Mouse (Mus musculus): Measurements from ENCODE around the gene Gpr157. TPM values are rescaled to one million over a fixed set of nuclear protein-coding genes. Genes with fewer than 3 reads are reported as not detected.
A peak's percentile ranks its signal among the peaks of the same experiment; 100 is the strongest.

The Gpr157 gene
- polyA plus RNA-seq, 1 experiment, result 1.2 TPM

DNA sequence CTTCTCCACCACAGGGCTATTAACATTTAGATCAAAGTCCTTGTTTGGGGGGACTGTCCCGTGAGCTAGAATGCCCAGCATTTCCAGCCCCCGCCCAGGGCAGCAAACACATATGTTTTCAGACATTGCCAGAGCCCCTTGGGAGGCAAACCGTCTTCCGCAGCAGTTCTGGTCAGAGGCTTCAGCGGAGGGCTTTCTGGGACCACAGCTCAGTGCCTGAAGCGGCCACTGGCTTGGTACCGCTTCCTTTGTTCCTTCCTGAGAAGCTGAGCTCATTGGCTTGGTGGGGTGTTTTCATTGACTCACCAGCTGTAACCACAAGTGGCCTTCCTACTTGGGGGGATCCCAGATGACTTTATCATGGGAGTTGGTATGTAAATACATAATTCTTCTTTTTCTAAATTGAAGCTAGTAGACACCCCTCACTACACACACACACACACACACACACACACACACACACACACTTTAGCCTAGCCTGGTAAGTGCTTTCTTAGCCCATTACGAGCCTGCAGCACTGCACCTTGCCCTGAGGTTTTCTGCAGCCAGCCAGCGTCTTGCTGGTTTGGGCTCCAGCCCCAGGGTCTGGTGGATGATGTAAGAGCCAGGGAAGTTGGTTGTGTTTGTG, 27.2 kb upstream of the Gpr157 start:
- Histone ChIP-seq H3K4me1 (ENCODE audit: control insufficient read depth, insufficient read depth, low read length) (peaks cover 5% of the 10 kb centered on the region; the same call in 1 of the 2 replicates), H3K4me3 (ENCODE audit: insufficient read depth, low read depth, low read length) (no peak overlapping the region), H3K36me3 (ENCODE audit: control insufficient read depth, insufficient read depth, low read length) (no peaks in the 10 kb centered on the region), H3K27ac (ENCODE audit: insufficient read depth, low read depth, low read length) (no peak overlapping the region), H3K27me3 (replicated peaks; ENCODE audit: control insufficient read depth, insufficient read depth, low read length) (no peaks in the 10 kb centered on the region)
- TF ChIP-seq CTCF (conservative IDR thresholded peaks at IDR 0.05; ENCODE audit: insufficient read depth, insufficient read length, low read depth, low read length), result no peak
- TF ChIP-seq POLR2A (IDR thresholded peaks at IDR 0.05; ENCODE audit: low read depth, low read length), result no peak
- WGBS, result 68% methylated on average over 9 of the region's 9 CpGs
- DNase-seq, result no peak

DNA sequence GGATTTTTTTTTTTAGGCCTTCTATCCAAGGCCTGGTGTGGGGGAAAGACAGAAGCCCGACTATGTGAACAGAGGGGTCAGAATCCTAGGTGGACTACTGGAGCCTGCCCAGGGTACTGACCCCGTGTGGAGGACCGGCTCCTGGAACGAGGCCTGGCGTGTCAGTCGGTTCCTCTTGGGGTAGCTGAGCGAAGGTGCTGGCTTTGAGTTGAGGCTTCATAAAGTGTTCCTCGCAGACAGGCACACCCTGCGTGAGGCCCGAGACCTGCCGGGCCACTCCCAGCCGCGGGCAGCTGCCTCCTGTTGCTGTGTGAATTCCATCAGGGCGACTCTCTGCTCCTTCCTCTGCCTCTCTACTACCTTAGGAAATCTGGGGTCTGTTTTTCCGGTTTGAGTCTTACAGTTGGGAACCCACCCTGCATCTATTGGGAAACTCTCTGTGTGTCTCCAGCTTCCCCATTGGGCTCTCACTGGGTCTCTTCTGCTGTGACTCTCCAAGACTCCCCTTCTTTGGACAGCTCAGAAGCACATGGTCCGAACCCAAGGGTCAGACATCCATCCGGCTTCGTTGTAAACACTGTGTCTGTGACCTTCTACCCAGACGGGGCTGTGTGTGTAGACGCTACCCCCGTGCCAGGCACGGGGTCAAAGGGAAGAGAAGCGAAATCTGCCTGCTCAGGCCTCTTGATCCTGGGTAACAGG, 26.5 kb upstream of the Gpr157 start:
- DNase-seq, result peak; percentile 30
- Histone ChIP-seq H3K4me3 (ENCODE audit: insufficient read depth, low read depth, low read length) (no peak overlapping the region), H3K27ac (ENCODE audit: insufficient read depth, low read depth, low read length) (no peak overlapping the region), H3K36me3 (ENCODE audit: control insufficient read depth, insufficient read depth, low read length) (no peaks in the 10 kb centered on the region), H3K4me1 (ENCODE audit: control insufficient read depth, insufficient read depth, low read length) (peaks cover 5% of the 10 kb centered on the region; the same call in 1 of the 2 replicates), H3K27me3 (replicated peaks; ENCODE audit: control insufficient read depth, insufficient read depth, low read length) (no peaks in the 10 kb centered on the region)
- 56% methylated on average over 23 of the region's 23 CpGs for WGBS
- TF ChIP-seq CTCF (conservative IDR thresholded peaks at IDR 0.05; ENCODE audit: insufficient read depth, insufficient read length, low read depth, low read length) (no peak), POLR2A (IDR thresholded peaks at IDR 0.05; ENCODE audit: low read depth, low read length) (no peak)

DNA sequence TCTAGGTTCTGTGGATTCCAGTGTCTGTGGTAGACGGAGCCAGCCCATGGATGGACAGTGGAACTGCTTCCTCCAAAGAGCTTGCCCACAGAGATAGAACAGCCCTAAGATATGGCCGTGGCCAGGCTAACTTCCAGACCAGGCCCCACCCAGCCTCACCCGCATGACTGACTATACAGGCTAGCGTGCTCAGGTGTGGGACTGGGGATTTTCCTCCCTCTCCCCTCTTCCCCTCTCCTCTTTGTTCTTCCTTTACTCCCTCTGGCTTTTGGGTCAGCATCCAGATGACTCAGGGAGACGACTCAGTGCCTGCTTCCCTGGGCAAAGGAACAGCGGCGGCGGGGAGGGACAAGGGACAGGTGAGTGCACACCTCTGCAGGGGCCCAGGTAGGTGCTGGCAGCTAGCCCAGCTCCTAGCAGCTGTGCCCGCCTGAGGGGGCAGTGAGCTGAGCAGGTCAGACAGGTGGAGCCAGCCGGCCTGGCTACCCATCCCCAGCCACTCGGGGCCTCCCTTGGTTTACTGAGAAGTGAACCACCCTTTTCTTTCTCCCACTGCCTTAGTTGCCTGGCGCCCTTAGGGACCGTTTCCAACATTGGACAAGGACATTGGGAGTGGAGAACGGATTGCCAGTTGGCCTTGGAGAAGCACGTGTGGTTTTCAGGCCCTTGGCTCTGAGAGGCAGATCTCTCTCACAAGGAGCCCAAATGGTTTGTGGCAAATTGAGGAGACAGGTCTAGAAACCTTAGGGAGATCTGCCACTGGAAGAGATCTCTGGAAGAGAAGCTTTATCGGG, 25.5 kb upstream of the Gpr157 start:
- no peak overlapping the region for H3K27ac ChIP-seq (ENCODE audit: insufficient read depth, low read depth, low read length)
- peaks cover 5% of the 10 kb centered on the region; the same call in 1 of the 2 replicates for H3K4me1 ChIP-seq (ENCODE audit: control insufficient read depth, insufficient read depth, low read length)
- TF ChIP-seq POLR2A (IDR thresholded peaks at IDR 0.05; ENCODE audit: low read depth, low read length), result no peak
- TF ChIP-seq CTCF (conservative IDR thresholded peaks at IDR 0.05; ENCODE audit: insufficient read depth, insufficient read length, low read depth, low read length), result no peak
- 56% methylated on average over 16 of the region's 16 CpGs for whole genome bisulfite sequencing
- H3K4me3 ChIP-seq (ENCODE audit: insufficient read depth, low read depth, low read length), result no peak overlapping the region
- H3K27me3 ChIP-seq (replicated peaks; ENCODE audit: control insufficient read depth, insufficient read depth, low read length), result no peaks in the 10 kb centered on the region
- peak; percentile 71 for DNase-seq
- no peaks in the 10 kb centered on the region for H3K36me3 ChIP-seq (ENCODE audit: control insufficient read depth, insufficient read depth, low read length)

DNA sequence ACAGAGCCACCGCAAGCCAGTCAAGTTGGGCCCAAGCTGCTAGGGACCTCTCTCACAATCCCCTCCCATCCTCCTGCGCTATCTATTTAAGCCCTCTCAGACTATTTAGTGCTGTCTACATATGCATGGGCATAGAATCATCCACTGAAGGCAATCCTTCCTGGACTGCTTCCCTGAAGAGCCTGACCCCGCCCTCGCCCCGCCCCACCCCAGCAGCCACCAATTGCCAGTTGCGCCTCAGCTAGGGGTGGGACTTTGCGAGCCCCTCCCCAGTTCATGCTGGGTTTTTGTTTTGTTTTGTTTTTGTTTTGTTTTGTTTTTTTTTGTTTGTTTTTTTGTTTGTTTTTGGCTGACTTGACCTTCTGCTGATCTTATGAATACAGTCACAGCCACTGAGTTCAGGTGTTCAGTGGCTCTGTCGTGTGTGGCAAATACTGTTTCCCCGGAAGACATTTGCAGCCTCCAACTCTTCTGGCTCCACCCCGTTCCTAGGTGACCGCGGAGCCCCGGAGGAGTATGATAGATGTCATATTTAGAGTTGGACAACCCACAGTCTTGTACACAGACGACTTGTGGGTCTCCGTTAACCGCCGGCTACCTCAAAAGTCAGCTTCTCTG, 20.4 kb upstream of the Gpr157 start:
- H3K4me1 ChIP-seq (ENCODE audit: control insufficient read depth, insufficient read depth, low read length), result peaks cover 4% of the 10 kb centered on the region; the same call in 1 of the 2 replicates
- no peak overlapping the region for H3K4me3 ChIP-seq (ENCODE audit: insufficient read depth, low read depth, low read length)
- no peaks in the 10 kb centered on the region for H3K27me3 ChIP-seq (replicated peaks; ENCODE audit: control insufficient read depth, insufficient read depth, low read length)
- DNase-seq, result no peak
- 90% methylated on average over 17 of the region's 17 CpGs for WGBS
- no peak overlapping the region for H3K27ac ChIP-seq (ENCODE audit: insufficient read depth, low read depth, low read length)
- TF ChIP-seq POLR2A (IDR thresholded peaks at IDR 0.05; ENCODE audit: low read depth, low read length) (no peak), CTCF (conservative IDR thresholded peaks at IDR 0.05; ENCODE audit: insufficient read depth, insufficient read length, low read depth, low read length) (no peak)
- H3K36me3 ChIP-seq (ENCODE audit: control insufficient read depth, insufficient read depth, low read length), result no peaks in the 10 kb centered on the region

DNA sequence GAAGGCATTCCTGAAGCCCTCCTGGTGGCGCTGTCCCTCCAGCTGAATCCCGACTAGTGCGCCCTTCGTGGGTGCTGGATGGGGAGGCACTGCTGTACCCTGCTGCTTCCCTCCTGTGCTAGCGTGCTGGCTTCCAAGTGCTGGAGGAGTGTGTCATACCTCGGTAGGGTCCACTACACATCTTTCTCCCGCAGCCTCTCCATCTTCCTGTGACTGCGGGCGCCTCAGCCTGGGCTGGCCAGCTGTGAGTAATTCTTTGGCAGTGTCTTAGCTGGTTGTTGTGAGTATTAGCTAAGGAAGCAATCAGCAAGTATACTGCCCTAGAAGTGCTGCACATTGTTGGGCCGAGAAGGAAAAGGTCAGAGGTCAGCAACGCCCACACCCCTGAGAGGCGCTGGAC, 18.9 kb upstream of the Gpr157 start:
- DNase-seq, result no peak
- no peak overlapping the region for H3K4me3 ChIP-seq (ENCODE audit: insufficient read depth, low read depth, low read length)
- H3K27me3 ChIP-seq (replicated peaks; ENCODE audit: control insufficient read depth, insufficient read depth, low read length), result no peaks in the 10 kb centered on the region
- H3K27ac ChIP-seq (ENCODE audit: insufficient read depth, low read depth, low read length), result no peak overlapping the region
- H3K36me3 ChIP-seq (ENCODE audit: control insufficient read depth, insufficient read depth, low read length), result no peaks in the 10 kb centered on the region
- TF ChIP-seq CTCF (conservative IDR thresholded peaks at IDR 0.05; ENCODE audit: insufficient read depth, insufficient read length, low read depth, low read length) (no peak), POLR2A (IDR thresholded peaks at IDR 0.05; ENCODE audit: low read depth, low read length) (no peak)
- 82% methylated on average over 12 of the region's 12 CpGs for WGBS
- H3K4me1 ChIP-seq (ENCODE audit: control insufficient read depth, insufficient read depth, low read length), result no peaks in the 10 kb centered on the region; the same call in 1 of the 2 replicates

DNA sequence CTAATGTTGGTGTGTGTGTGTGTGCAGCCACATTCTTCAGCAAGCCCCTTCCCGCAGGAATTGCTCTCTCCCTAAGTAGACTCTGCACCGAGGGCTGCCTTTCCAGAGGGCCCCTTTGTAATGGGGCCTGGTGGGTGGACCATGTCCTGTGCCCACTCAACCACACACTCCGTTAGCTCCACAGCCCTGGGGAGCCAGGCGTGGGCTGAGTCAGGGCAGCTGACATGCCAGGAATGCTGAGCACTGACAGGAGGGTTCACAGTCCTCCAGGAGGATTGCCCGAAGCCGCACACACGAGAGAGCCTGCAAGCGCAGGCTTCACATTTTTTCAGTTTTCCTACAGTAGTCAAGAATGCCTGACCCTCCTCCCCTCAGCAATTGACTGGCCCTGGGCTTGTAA, 17.0 kb upstream of the Gpr157 start:
- H3K27ac ChIP-seq (ENCODE audit: insufficient read depth, low read depth, low read length), result no peak overlapping the region
- TF ChIP-seq CTCF (conservative IDR thresholded peaks at IDR 0.05; ENCODE audit: insufficient read depth, insufficient read length, low read depth, low read length) (no peak), POLR2A (IDR thresholded peaks at IDR 0.05; ENCODE audit: low read depth, low read length) (no peak)

More for the DNA sequence above, 17.0 kb upstream of the Gpr157 start:
- DNase-seq, result peak; percentile 66
- WGBS, result 31% methylated on average over 8 of the region's 8 CpGs
- Histone ChIP-seq H3K27me3 (replicated peaks; ENCODE audit: control insufficient read depth, insufficient read depth, low read length) (no peaks in the 10 kb centered on the region), H3K4me1 (ENCODE audit: control insufficient read depth, insufficient read depth, low read length) (no peaks in the 10 kb centered on the region; the same call in 1 of the 2 replicates), H3K36me3 (ENCODE audit: control insufficient read depth, insufficient read depth, low read length) (no peaks in the 10 kb centered on the region), H3K4me3 (ENCODE audit: insufficient read depth, low read depth, low read length) (no peak overlapping the region)
